Mouse (Mus musculus): ENCODE results near the gene Asb16.

The Asb16 gene

GRCm38 (mm10) chr11:102285095-102285834 lies 16.7 kb downstream of the Asb16 start:
- DNase-seq (ENCODE audit: low read depth, low spot score), result no peak

GRCm38 (mm10) chr11:102287485-102287884 lies 18.9 kb downstream of the Asb16 start:
- DNase-seq (ENCODE audit: low read depth, low spot score), result no peak

DNA sequence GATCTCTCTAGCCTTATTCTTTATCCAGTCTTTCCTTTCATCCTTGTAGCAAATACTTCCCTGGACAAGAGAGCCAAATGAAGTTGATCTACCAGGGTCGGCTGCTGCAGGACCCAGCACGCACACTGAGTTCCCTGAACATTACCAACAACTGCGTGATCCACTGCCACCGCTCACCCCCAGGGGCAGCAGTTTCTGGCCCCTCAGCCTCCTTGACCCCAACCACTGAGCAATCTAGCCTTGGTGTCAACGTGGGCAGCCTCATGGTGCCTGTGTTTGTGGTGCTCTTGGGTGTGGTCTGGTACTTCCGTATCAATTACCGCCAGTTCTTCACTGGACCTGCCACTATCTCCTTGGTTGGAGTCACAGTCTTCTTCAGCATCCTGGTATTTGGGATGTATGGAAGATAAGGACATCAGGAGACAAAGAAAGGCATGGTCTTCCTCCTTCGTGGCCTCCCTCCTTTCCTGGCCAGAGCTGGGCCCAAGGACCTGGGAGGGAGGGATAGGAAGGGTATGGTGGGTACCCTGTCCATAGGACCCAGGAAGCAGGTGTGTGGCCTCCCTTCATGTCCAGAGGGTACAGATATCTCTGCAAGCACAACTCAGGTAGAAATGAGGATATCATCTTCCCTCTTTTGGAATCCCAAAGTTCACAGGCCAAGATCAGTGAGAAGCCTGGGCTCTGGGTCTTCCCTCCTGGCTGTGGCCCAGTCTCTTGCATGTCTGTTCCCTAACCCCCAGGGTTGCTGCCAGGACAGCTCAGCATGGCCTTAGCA lies 19.7 kb downstream of the Asb16 start:
- no peak for DNase-seq (ENCODE audit: low read depth, low spot score)

DNA sequence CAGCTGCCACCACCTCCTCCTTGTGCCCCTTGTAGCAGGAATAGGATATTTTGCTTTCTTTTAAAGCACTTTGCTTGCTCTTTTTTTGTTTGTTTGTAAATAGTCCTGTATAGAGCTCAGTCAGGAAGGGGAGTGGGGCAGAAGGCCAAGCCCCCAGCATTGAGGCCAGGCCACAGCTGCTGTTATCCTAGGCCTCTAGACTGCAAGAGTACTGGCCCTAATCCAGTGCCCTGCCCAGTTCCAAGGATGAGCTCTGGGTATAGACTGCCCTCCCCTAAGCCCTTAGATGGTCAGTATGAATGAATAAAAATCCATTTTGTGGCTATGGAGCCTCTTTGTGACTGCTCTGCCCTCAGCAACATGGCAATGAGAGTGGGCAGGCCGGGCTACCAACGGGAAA lies 20.4 kb downstream of the Asb16 start:
- DNase-seq (ENCODE audit: low read depth, low spot score), result no peak

GRCm38 (mm10) chr11:102289511-102290100 lies 21.1 kb downstream of the Asb16 start:
- DNase-seq (ENCODE audit: low read depth, low spot score), result no peak

DNA sequence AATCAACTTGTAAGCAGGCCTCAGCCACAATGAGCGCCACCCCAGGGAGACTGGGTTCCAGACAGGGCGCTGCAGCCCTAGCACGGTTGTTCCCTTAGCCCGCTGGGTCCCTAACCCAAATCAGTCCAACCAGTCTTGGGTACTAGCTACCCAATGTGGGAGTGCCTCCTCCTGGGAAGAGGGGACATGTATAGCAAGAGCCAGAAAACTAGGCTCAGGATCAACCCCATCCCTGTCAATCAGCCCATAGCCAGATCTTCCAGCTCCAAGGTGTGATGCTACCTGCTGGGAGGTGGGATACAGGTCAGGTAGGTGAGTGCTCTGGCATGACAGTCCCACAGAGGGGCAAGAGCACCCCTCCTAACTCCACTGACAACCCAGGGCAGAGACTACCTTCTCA lies 21.6 kb downstream of the Asb16 start:
- DNase-seq (ENCODE audit: low read depth, low spot score), result no peak

GRCm38 (mm10) chr11:102291051-102291535 lies 22.6 kb downstream of the Asb16 start:
- no peak for DNase-seq (ENCODE audit: low read depth, low spot score)

GRCm38 (mm10) chr11:102293971-102294370 lies 25.4 kb downstream of the Asb16 start:
- DNase-seq (ENCODE audit: low read depth, low spot score), result no peak

DNA sequence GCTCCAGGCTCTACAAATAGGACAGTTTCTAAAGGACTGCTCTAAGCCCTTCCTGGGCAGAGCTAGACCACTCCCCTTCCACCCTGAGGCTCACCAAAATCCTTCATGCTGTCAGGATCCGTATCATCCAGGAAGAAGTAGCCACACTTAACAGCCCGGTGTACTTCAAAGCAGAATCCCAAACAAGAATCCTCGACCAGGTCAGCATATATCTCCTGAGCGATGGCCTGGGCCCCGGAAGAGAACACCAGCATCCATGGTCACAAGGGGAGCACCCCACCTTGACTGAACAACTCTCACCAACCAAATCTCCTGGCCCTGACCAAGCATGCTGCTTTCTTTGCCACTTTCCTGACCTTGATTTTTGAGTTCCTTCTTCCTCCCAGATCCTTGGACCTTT lies 25.9 kb downstream of the Asb16 start:
- no peak for DNase-seq (ENCODE audit: low read depth, low spot score)

DNA sequence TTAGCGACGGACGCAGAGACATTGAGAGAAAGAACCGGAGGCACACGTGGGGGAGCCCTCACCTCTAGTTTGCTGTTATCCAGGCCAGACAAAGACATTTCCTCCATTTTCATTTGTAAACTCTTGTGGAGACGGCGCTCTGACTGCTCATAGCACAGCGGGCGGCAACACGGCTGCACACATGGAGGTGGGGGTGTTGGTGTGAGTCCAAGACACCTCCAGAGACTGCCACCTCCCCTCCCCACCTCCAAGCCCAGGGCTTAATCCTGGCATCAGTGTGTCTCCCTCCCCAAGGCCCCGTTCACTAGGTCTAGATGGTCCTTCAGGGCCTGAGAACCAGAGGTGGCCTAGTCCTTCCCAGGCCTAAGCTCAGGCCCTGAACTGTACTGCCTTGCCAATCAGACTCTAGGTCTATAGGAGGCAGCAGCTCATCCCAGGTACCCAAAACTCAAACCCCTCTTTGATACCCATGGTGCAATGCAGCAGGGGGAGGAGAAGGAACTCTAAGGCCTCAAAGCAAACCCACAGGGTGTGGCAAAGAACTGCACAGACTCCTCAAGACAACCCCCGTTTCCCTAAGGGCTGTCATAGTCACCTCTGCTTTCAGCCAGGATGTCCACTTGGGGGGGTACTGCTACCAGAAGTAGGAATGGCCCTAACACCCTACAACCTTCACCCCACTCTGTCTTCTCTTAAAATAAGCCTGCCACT lies 26.5 kb downstream of the Asb16 start:
- DNase-seq (ENCODE audit: low read depth, low spot score), result peak; percentile 81

GRCm38 (mm10) chr11:102295598-102296471 lies 27.3 kb downstream of the Asb16 start:
- peak; percentile 58 for DNase-seq (ENCODE audit: low read depth, low spot score)

GRCm38 (mm10) chr11:102296491-102297472 lies 28.2 kb downstream of the Asb16 start, which contains the start of gene Atxn7l3:
Gene Atxn7l3, minus strand, starts transcription at chr11:102296631.
- DNase-seq (ENCODE audit: low read depth, low spot score), result peak; percentile 99

GRCm38 (mm10) chr11:102297577-102298556 lies 29.3 kb downstream of the Asb16 start:
- DNase-seq (ENCODE audit: low read depth, low spot score), result peak; percentile 64

DNA sequence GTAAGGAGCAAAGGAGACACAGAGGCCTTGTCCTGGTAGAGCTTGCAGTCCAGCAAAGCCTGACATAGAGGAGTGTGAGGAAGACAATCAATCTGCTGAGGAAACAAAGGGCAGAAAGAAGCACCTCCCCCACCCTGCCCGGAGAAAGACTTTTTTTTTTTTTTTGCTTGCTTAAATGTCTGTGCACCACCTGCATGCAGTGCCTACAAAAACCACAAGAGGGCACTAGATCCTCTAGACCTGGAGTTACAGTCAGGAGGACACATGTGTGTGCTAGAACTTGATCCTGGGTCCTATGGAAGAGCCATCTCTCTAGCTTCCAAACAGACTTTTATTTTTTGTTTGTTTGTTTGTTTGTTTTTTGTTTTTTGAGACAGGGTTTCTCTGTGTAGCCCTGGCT lies 31.3 kb downstream of the Asb16 start:
- DNase-seq (ENCODE audit: low read depth, low spot score), result peak; percentile 95

GRCm38 (mm10) chr11:102304141-102304540 lies 35.6 kb downstream of the Asb16 start:
- DNase-seq (ENCODE audit: low read depth, low spot score), result peak; percentile 59

DNA sequence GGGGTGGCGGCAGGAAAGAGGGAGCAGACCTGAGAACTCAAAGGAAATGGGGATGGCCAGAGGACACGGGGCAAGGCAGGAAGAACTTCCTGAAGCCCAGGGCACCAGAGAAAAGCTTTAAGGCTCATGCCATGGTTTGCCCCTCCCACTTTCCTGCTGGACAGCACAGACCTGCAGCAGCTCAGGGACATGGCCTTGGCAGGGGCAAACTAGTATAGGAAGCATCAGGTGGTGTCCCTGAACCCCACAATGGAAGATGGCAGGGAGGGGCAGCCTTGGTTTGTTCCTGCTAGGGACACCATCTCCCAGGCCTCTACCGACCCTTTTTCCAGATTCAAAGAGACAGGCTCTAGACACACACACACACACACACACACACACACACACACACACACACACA lies 36.8 kb downstream of the Asb16 start:
- no peak for DNase-seq (ENCODE audit: low read depth, low spot score)

GRCm38 (mm10) chr11:102308104-102308503 lies 39.6 kb downstream of the Asb16 start:
- DNase-seq (ENCODE audit: low read depth, low spot score), result no peak

DNA sequence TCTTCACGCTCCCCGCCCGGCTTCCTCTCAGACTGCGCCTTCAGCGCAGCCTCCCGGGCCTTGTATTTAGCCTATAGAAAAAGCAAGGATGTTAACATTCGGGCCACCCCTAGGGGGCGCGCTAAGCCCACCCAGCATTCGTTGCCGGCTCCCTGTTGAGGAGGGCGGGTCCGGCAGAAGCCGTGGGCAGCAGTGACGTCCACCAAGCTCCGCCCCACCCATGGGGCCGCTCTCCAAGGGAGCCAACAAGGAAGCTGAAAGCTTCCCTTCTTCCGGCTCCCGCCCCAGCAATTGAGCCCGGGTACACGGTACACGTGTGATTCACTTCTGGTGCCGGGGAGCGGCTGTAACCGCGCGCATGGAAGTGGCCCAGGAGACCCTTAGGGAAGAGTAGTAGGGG lies 40.4 kb downstream of the Asb16 start:
- DNase-seq (ENCODE audit: low read depth, low spot score), result peak; percentile 93

All from R1 (cell line).